Mouse (Mus musculus): ENCODE measurements at regions not wholly inside any gene's neighbourhood (a gene's known extent, or its start where the extent isn't known, plus 50 kb on each side); places are given as distances from the start of the nearest gene placed in this dataset.

DNA sequence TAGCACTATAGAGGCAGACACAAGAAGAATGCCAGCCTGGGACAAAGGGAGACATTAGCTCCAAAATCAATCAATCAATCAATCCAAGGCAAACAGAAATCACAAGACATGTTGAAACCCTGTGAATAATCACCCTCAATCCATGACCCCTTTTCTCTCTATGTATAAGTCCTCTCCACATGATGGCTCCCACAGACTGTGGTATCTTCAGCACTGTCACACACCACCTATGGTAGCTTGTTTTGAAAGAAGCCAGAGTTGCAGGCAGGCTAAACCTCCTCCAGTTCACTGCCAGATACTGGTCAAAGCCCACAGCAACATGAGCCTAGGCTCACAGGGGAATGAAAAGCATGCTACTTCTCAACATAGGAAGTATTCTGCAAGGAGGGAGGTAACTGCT is 2475.7 kb upstream of the 5930422O12Rik start:
- no peak for ATAC-seq (ENCODE audit: insufficient number of reproducible peaks, insufficient read depth, low FRiP score, low TSS enrichment, low read depth)
- no peaks in the 10 kb centered on the region for H3K4me1 ChIP-seq
- H3K4me3 ChIP-seq: no peak overlapping the region
- H3K27ac ChIP-seq: no peak overlapping the region
- no peaks in the 10 kb centered on the region for H3K9me3 ChIP-seq
- no peak overlapping the region for H3K9ac ChIP-seq
- no peak overlapping the region for H3K4me2 ChIP-seq
- no peaks in the 10 kb centered on the region for H3K36me3 ChIP-seq
- peaks cover 6% of the 10 kb centered on the region for H3K27me3 ChIP-seq

DNA sequence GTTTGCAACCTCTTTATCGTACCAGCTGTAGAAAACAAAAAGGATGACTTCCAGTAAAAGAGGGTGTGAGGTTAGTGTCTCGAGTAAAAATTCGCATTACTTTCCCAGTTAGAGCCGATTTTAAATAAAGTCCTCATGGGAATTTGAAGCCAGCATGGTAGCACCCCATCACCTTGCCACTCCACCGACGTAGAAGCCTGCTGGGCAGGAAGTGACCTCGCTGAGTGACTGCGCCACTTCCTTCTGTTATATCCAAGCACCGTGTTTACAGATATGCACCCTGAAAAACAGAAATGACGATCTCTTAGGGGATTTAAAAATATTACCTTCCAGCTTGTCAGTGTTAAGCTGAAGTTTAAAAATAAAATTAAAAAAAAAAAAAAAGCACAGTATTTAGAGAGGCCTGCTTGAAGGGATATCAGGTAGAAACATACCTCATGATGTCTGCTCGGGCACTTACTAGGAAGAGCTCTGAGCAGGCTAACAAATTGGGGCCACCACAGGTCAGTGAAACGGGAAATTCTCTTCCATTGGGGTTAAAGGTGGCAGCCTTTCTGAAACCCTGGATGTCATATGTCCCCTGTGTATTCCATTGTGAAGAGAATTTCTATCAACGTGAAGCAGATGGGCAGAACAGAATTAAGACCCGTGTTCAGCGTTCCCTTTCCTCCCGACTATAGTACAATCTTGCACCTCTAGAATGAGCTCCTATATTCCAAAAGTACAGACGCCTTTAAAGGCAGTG is 2468.9 kb upstream of the 5930422O12Rik start:
- Histone ChIP-seq H3K9ac (0 out of 2 replicates have a peak overlapping the region, but pooled peaks have one; percentile 17), H3K4me3 (peak overlapping the region; percentile 30), H3K4me2 (peak overlapping the region; percentile 56), H3K4me1 (0 out of 2 replicates have a peak, but pooled peaks cover 2% of the 10 kb centered on the region), H3K27ac (no peak overlapping the region), H3K36me3 (no peaks in the 10 kb centered on the region), H3K27me3 (peaks cover 13% of the 10 kb centered on the region), H3K9me3 (no peaks in the 10 kb centered on the region)
- ATAC-seq (ENCODE audit: insufficient number of reproducible peaks, insufficient read depth, low FRiP score, low TSS enrichment, low read depth): no peak
- WGBS: 21% methylated on average over 17 of the region's 17 CpGs

DNA sequence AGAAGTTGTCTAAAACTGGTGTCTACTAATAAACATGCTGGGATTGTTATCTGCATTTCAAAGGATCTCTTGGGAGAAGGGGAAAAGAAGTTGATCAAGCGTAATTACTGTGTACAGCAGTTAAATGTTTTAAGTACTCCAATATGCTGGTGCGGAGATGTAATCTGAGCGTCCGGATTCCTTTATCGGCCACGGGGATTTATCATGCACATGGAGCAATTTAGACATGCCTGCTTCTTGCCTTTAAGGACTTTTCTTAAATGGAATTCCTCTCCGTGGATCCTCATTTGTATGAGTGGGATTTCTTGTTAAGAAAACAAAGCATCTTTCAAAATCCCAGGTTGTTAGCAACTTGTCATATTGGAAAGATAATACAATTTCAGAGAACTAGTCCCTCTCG is 2468.0 kb upstream of the 5930422O12Rik start:
- Histone ChIP-seq H3K9ac (no peak overlapping the region), H3K4me3 (no peak overlapping the region), H3K27me3 (peaks cover 13% of the 10 kb centered on the region), H3K27ac (no peak overlapping the region), H3K36me3 (no peaks in the 10 kb centered on the region), H3K4me1 (0 out of 2 replicates have a peak, but pooled peaks cover 2% of the 10 kb centered on the region), H3K9me3 (no peaks in the 10 kb centered on the region), H3K4me2 (no peak overlapping the region)
- 9% methylated on average over 8 of the region's 8 CpGs for WGBS
- no peak for ATAC-seq (ENCODE audit: insufficient number of reproducible peaks, insufficient read depth, low FRiP score, low TSS enrichment, low read depth)

DNA sequence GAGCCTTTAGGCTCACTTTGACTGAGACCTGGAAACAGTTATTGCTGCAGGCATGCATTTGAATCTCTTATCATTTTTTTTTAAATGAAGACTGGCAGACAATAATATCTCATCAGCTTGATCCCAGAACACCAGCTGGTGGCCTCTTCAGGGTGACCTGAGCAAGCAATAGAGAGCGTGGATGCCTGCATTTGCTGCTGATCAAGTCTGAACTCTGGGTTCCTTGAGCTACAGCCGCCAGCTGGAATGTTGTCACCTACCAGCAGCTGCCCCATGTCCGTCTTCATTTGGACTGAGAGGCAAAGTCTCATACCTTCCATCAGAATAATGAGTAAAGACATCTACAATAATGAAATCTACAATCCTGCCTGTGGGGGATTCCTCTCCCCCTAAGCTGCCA is 2466.3 kb upstream of the 5930422O12Rik start:
- no peaks in the 10 kb centered on the region for H3K9me3 ChIP-seq
- no peak overlapping the region for H3K4me2 ChIP-seq
- no peak overlapping the region for H3K27ac ChIP-seq
- 0 out of 2 replicates have a peak, but pooled peaks cover 2% of the 10 kb centered on the region for H3K4me1 ChIP-seq
- whole genome bisulfite sequencing: 47% methylated on average over 3 of the region's 3 CpGs
- no peaks in the 10 kb centered on the region for H3K36me3 ChIP-seq
- no peak for ATAC-seq (ENCODE audit: insufficient number of reproducible peaks, insufficient read depth, low FRiP score, low TSS enrichment, low read depth)
- no peak overlapping the region for H3K4me3 ChIP-seq
- no peak overlapping the region for H3K9ac ChIP-seq
- H3K27me3 ChIP-seq: peaks cover 13% of the 10 kb centered on the region

DNA sequence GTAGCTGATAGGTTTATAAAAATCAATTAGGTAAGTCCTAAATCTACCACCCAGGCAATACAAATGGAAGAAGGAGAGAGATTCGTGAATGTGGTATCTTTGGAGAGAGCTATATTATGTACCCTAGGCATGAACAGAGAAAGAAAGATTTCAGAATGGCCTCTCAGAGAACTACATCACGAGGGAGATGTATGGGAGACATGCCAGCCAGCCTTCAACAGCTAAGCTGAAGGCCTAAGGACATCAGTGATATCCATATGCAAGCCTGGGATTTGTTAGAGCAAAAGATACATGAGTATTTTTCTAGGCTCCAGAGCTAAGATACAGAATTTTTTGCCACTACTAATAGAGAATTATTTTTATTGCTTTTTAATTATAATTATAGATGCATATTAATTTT is 2445.7 kb upstream of the 5930422O12Rik start:
- no peak overlapping the region for H3K9ac ChIP-seq
- no peaks in the 10 kb centered on the region for H3K4me1 ChIP-seq
- H3K36me3 ChIP-seq: no peaks in the 10 kb centered on the region
- H3K27ac ChIP-seq: no peak overlapping the region
- H3K9me3 ChIP-seq: no peaks in the 10 kb centered on the region
- no peak overlapping the region for H3K4me3 ChIP-seq
- ATAC-seq (ENCODE audit: insufficient number of reproducible peaks, insufficient read depth, low FRiP score, low TSS enrichment, low read depth): no peak
- H3K27me3 ChIP-seq: no peaks in the 10 kb centered on the region
- WGBS: 69% methylated on average over 2 of the region's 2 CpGs
- H3K4me2 ChIP-seq: no peak overlapping the region

DNA sequence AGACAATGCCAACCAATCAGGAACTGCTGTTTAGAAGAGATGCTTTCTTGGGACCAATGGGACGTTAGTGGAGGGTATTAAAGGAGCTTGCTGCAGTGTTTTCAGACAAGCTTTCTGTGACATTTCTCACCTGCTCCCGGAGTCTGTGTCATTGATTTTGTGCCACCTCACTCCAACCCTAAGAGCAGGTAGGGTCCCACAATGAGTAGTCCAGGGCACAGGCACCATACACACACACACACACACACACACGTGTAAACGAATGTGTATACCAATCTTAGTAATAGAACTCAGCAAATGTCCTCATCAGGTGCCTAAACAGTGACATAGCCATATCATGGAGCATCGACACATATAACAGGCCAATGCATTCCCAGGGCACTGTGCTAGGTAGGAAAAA is 2440.5 kb upstream of the 5930422O12Rik start:
- no peak overlapping the region for H3K27ac ChIP-seq
- no peak for ATAC-seq (ENCODE audit: insufficient number of reproducible peaks, insufficient read depth, low FRiP score, low TSS enrichment, low read depth)
- H3K27me3 ChIP-seq: no peaks in the 10 kb centered on the region
- H3K9ac ChIP-seq: no peak overlapping the region
- H3K4me2 ChIP-seq: no peak overlapping the region
- no peaks in the 10 kb centered on the region for H3K9me3 ChIP-seq
- no peaks in the 10 kb centered on the region for H3K4me1 ChIP-seq
- 77% methylated on average over 5 of the region's 5 CpGs for WGBS
- H3K4me3 ChIP-seq: no peak overlapping the region
- no peaks in the 10 kb centered on the region for H3K36me3 ChIP-seq

DNA sequence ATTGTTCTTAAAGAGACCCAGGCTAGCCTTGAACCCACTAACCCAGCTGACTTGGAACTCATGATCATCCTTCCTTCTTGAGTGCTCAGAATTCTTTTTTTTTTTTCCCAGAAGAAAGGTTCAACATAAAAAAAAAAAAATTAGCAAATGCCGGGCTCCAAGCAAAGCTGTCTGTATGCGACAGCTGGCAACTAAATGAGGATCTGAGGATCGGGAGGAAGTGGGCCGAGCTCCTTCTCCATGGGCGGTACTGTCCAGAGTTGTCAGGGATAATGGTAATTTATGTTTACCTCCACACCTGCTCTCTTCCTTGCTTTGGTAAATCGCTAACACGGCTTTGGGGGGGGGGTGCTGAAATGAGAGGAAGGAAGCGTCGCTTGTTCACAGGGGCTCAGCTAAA is 2429.9 kb upstream of the 5930422O12Rik start:
- no peak overlapping the region for H3K9ac ChIP-seq
- no peak overlapping the region for H3K4me2 ChIP-seq
- H3K27me3 ChIP-seq: no peaks in the 10 kb centered on the region
- WGBS: 81% methylated on average over 9 of the region's 9 CpGs
- H3K9me3 ChIP-seq: peaks cover 2% of the 10 kb centered on the region; the same call in 1 of the 2 replicates
- no peak for ATAC-seq (ENCODE audit: insufficient number of reproducible peaks, insufficient read depth, low FRiP score, low TSS enrichment, low read depth)
- H3K27ac ChIP-seq: no peak overlapping the region
- no peak overlapping the region for H3K4me3 ChIP-seq
- H3K4me1 ChIP-seq: peaks cover 10% of the 10 kb centered on the region
- no peaks in the 10 kb centered on the region for H3K36me3 ChIP-seq

DNA sequence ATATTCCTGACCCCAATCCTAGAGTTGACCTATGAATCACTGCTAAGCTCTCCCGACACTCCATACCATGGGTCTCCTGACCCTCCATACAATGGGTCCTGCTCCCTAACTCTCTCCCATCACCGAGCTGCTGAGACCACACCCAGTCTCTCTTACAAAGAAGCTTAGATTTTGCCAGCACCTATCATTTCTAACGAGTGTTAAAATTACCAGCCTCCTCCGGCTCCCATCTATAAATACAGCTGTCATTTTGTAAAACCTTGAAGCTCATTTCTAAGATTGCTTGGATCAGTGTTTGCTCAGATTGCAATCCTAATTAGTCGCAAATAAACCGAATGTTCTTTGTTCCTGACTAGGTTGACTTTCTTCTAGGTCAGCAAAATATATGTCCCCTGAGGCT is 2428.4 kb upstream of the 5930422O12Rik start:
- Histone ChIP-seq H3K4me3 (no peak overlapping the region), H3K27ac (no peak overlapping the region), H3K36me3 (no peaks in the 10 kb centered on the region), H3K27me3 (no peaks in the 10 kb centered on the region), H3K9me3 (peaks cover 4% of the 10 kb centered on the region; the same call in 1 of the 2 replicates), H3K4me1 (peaks cover 10% of the 10 kb centered on the region), H3K9ac (no peak overlapping the region), H3K4me2 (no peak overlapping the region)
- 70% methylated on average over 6 of the region's 6 CpGs for WGBS
- ATAC-seq (ENCODE audit: insufficient number of reproducible peaks, insufficient read depth, low FRiP score, low TSS enrichment, low read depth): no peak

DNA sequence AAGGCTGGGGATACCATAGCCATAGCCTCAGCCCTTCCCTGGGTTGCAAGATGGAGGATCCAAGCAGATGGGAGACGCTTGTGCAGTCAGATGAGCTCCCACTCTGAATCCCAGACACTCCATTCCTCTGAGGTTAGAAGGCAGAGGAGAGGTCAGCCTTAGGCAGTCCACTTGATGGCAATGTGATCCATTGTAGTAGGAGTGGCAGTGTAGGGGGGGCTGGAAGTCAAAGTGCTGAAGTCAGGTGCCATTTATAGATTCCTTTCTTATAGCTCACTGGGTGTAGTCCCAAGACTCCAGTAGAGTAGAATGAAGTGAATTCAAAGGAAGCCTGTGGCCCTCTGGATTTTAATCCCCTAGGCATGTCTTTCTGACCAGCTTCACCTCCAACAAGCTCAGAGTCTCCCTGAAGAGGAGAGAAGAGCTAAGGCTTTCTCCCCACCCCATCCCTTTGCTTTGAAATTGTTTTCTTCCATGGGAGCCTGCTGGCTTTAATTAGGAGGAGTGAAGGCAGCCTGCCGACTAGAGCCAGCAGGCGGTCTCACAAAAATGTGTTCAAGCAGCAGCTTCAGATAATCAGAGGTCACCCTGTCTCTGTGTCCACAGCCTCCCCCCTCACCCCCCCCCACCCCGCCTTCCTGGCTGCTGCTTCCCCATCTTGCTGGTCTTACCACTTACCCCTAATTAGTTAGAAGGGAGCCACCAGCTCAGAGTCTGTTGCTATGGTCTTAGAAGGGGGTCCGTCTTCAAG is 2426.4 kb upstream of the 5930422O12Rik start:
- WGBS: 18% methylated on average over 5 of the region's 5 CpGs
- ATAC-seq (ENCODE audit: insufficient number of reproducible peaks, insufficient read depth, low FRiP score, low TSS enrichment, low read depth): no peak

DNA sequence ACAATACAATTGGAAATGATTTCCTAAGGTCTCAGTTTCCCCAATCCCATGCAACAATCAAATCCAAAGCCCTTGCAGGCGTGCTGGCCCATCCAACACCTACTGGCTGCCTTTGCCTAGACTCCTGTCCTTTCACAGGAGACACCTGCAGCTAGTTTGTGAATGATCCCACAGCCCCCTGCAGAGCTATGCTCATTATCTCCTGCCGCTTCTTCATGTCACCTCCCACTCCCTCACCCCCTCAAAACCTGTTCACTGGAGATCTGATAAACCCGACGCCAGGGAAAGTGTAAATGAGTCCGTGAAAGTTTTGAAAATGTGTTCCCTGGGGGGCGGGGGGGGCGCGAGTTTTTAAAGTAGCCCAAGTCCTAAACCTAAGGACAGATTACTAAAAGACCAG is 2420.2 kb upstream of the 5930422O12Rik start:
- Histone ChIP-seq H3K4me3 (no peak overlapping the region), H3K4me1 (no peaks in the 10 kb centered on the region), H3K9me3 (peaks cover 4% of the 10 kb centered on the region; the same call in 1 of the 2 replicates), H3K4me2 (no peak overlapping the region), H3K36me3 (no peaks in the 10 kb centered on the region), H3K27me3 (no peaks in the 10 kb centered on the region), H3K27ac (no peak overlapping the region), H3K9ac (no peak overlapping the region)
- no peak for ATAC-seq (ENCODE audit: insufficient number of reproducible peaks, insufficient read depth, low FRiP score, low TSS enrichment, low read depth)
- 66% methylated on average over 8 of the region's 8 CpGs for WGBS

More for the DNA sequence above, 2426.4 kb upstream of the 5930422O12Rik start:
- Histone ChIP-seq H3K4me1 (peaks cover 10% of the 10 kb centered on the region), H3K4me2 (no peak overlapping the region), H3K9me3 (peaks cover 4% of the 10 kb centered on the region; the same call in 1 of the 2 replicates), H3K9ac (no peak overlapping the region), H3K4me3 (no peak overlapping the region), H3K27ac (no peak overlapping the region), H3K36me3 (no peaks in the 10 kb centered on the region), H3K27me3 (no peaks in the 10 kb centered on the region)

DNA sequence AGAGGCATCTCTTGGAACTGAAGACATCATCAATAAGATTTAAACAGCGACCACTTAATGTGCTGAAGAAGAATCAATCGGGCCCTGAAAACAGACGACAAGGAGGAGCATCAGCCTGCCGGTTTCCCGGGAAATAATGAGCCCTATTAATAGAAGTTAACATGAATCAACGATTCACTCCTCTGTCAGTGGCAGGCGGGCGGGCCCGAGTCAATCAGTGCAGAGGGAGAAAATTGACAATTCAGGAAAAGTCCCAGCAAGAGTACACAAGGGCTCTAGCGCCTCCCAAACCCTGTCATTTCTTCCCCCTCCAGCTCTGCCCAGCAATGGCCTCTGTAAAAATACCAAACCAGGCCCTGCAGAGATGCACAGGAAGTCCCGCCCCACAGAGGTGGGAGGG is 2416.4 kb upstream of the 5930422O12Rik start:
- Histone ChIP-seq H3K4me1 (no peaks in the 10 kb centered on the region), H3K9me3 (no peaks in the 10 kb centered on the region), H3K27me3 (no peaks in the 10 kb centered on the region), H3K4me3 (no peak overlapping the region), H3K36me3 (no peaks in the 10 kb centered on the region), H3K4me2 (no peak overlapping the region), H3K27ac (no peak overlapping the region), H3K9ac (no peak overlapping the region)
- ATAC-seq (ENCODE audit: insufficient number of reproducible peaks, insufficient read depth, low FRiP score, low TSS enrichment, low read depth): no peak
- WGBS: 85% methylated on average over 11 of the region's 11 CpGs
